Mouse (Mus musculus): ENCODE measurements around the gene Nsun4.

Nsun4 gene

GRCm38 (mm10) chr4:115984111-115984510 is 69.6 kb downstream of the Nsun4 start:
- peak; percentile 35 to 61 for DNase-seq (ENCODE audit: low spot score in 2 of 2)
